Mouse (Mus musculus) ovary, postnatal 36 days (tissue): ENCODE data around the gene H2-Ke6.
"Not testable (repeated sequence)": the region's sequence is repeated elsewhere in the genome, so short reads cannot be mapped to it uniquely, and the experiment has no call there.

Experiments
- DNase-seq: peaks from one replicate; pipeline ENCODE4 v3.0.0; 2022; ENCODE audit warnings: low spot score, mixed read lengths

Gene H2-Ke6

GRCm38 (mm10) chr17:33995651-33996050 is 32.2 kb downstream of the H2-Ke6 start:
- DNase-seq, result no peak

GRCm38 (mm10) chr17:33994959-33995358 is 32.9 kb downstream of the H2-Ke6 start:
- DNase-seq, result no peak

- DNase-seq, result no peak
These were observed 35.8 kb downstream of the H2-Ke6 start for GRCm38 (mm10) chr17:33991788-33992664.

DNA sequence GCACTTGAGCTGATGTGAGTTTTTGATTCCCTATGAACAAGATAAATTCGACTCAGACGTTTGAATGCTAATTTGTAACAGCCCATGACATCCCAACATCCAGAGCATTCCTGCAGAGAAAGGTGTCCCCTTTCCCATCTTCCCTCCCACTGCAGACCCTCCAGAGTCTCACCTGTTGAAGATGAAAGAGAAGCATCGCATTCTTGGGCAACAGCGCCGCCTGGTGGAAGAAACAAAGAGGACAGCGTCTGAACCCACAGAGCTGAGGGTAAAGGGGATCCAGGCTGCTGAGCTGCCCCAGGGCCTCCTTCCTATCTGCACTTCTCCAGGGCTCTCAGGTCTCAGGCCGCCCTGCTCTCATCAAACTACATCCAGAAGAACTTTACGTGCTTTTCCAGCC is 45.7 kb downstream of the H2-Ke6 start:
- DNase-seq, result not testable (repeated sequence)

GRCm38 (mm10) chr17:33981192-33981909 is 46.5 kb downstream of the H2-Ke6 start:
- peak; percentile 78 for DNase-seq

- DNase-seq, result no peak
These were observed 47.5 kb downstream of the H2-Ke6 start for GRCm38 (mm10) chr17:33980181-33981035.

DNA sequence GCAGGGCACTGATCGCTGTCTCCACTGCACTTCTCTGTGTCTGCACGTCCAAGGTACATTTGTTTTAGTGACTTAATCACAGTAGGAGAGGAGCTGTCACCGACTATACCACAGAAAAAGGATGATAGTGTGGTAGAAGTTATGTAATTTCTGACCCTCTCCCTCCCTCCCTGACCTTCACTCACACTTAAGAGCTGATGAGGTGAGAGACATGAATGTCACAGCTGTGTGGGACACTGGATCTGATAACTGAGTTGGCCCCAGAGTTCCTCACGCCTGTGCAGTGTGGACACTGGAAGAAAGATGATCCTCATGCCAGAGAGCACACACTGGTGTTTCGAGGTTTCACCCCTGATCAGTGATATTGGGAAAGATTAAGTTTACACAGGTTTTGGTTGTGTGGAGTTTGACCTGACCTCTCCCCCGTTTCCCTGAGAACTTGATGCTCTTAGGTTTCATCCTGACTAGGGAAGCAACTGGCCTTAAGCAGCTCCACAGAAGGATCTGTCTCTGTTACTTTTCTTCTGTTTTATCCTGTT is 48.3 kb downstream of the H2-Ke6 start:
- no peak for DNase-seq

GRCm38 (mm10) chr17:33978631-33979031 is 49.2 kb downstream of the H2-Ke6 start:
- DNase-seq, result peak; percentile 49

- DNase-seq, result no peak
These were observed 49.9 kb downstream of the H2-Ke6 start for GRCm38 (mm10) chr17:33977861-33978557.
